Mouse (Mus musculus): Measurements from ENCODE around the gene Pnma1. TPM values are rescaled to one million over a fixed set of nuclear protein-coding genes. Genes with fewer than 3 reads are reported as not detected.

Pnma1 gene
- polyA plus RNA-seq, 1 experiment from 2014 or later, result 0.13 TPM

GRCm38 (mm10) chr12:84173309-84173915, 25.1 kb upstream of the Pnma1 start:
- peak overlapping the region; percentile 93 for H3K27ac ChIP-seq
- no peak overlapping the region for H3K4me3 ChIP-seq (ENCODE audit: inconsistent target)
- H3K79me2 ChIP-seq (ENCODE audit: inconsistent target), result peaks cover 82% of the 10 kb centered on the region
- 83% methylated on average over 11 of the region's 13 CpGs for WGBS (ENCODE audit: missing documents)
- H3K36me3 ChIP-seq (ENCODE audit: inconsistent target), result peaks cover 25% of the 10 kb centered on the region

- Histone ChIP-seq H3K27ac (peak overlapping the region; percentile 93), H3K36me3 (ENCODE audit: inconsistent target) (peaks cover 25% of the 10 kb centered on the region), H3K79me2 (ENCODE audit: inconsistent target) (peaks cover 82% of the 10 kb centered on the region), H3K4me3 (ENCODE audit: inconsistent target) (no peak overlapping the region)
- 96% methylated on average over 12 of the region's 17 CpGs for WGBS (ENCODE audit: missing documents)
These were observed 24.6 kb upstream of the Pnma1 start for GRCm38 (mm10) chr12:84172862-84173261.

GRCm38 (mm10) chr12:84172216-84172615, 23.9 kb upstream of the Pnma1 start:
- Histone ChIP-seq H3K36me3 (ENCODE audit: inconsistent target) (peaks cover 28% of the 10 kb centered on the region), H3K79me2 (ENCODE audit: inconsistent target) (peaks cover 82% of the 10 kb centered on the region), H3K27ac (peak overlapping the region; percentile 93), H3K4me3 (ENCODE audit: inconsistent target) (no peak overlapping the region)
- WGBS (ENCODE audit: missing documents), result 44% methylated on average over 3 of the region's 3 CpGs

- Histone ChIP-seq H3K36me3 (ENCODE audit: inconsistent target) (peaks cover 36% of the 10 kb centered on the region), H3K27ac (no peak overlapping the region), H3K79me2 (ENCODE audit: inconsistent target) (peaks cover 92% of the 10 kb centered on the region), H3K4me3 (ENCODE audit: inconsistent target) (no peak overlapping the region)
- WGBS (ENCODE audit: missing documents), result 86% methylated on average over 10 of the region's 10 CpGs
These were observed 22.3 kb upstream of the Pnma1 start for GRCm38 (mm10) chr12:84170610-84171009.

GRCm38 (mm10) chr12:84165631-84166373, 17.5 kb upstream of the Pnma1 start:
- Histone ChIP-seq H3K79me2 (ENCODE audit: inconsistent target) (peaks cover 100% of the 10 kb centered on the region), H3K27ac (no peak overlapping the region), H3K36me3 (ENCODE audit: inconsistent target) (peaks cover 37% of the 10 kb centered on the region; the same call in 1 of the 2 replicates), H3K4me3 (ENCODE audit: inconsistent target) (no peak overlapping the region)
- WGBS (ENCODE audit: missing documents), result 69% methylated on average over 8 of the region's 8 CpGs

- H3K79me2 ChIP-seq (ENCODE audit: inconsistent target), result peaks cover 86% of the 10 kb centered on the region
- H3K36me3 ChIP-seq (ENCODE audit: inconsistent target), result peaks cover 52% of the 10 kb centered on the region
- no peak overlapping the region for H3K27ac ChIP-seq
- no peak overlapping the region for H3K4me3 ChIP-seq (ENCODE audit: inconsistent target)
- WGBS (ENCODE audit: missing documents), result 93% methylated on average over 11 of the region's 11 CpGs
These were observed 15.4 kb upstream of the Pnma1 start for GRCm38 (mm10) chr12:84163586-84164110.

- Histone ChIP-seq H3K36me3 (ENCODE audit: inconsistent target) (peaks cover 57% of the 10 kb centered on the region), H3K27ac (no peak overlapping the region), H3K79me2 (ENCODE audit: inconsistent target) (peaks cover 81% of the 10 kb centered on the region), H3K4me3 (ENCODE audit: inconsistent target) (no peak overlapping the region)
- 60% methylated on average over 9 of the region's 9 CpGs for WGBS (ENCODE audit: missing documents)
These were observed 14.8 kb upstream of the Pnma1 start for GRCm38 (mm10) chr12:84163133-84163532.

- Histone ChIP-seq H3K4me3 (ENCODE audit: inconsistent target) (no peak overlapping the region), H3K36me3 (ENCODE audit: inconsistent target) (peaks cover 64% of the 10 kb centered on the region), H3K79me2 (ENCODE audit: inconsistent target) (peaks cover 68% of the 10 kb centered on the region), H3K27ac (no peak overlapping the region)
- WGBS (ENCODE audit: missing documents), result 87% methylated on average over 14 of the region's 14 CpGs
These were observed 13.5 kb upstream of the Pnma1 start for GRCm38 (mm10) chr12:84161616-84162433.

- 90% methylated on average over 6 of the region's 8 CpGs for WGBS (ENCODE audit: missing documents)
- Histone ChIP-seq H3K27ac (no peak overlapping the region), H3K36me3 (ENCODE audit: inconsistent target) (peaks cover 67% of the 10 kb centered on the region), H3K79me2 (ENCODE audit: inconsistent target) (peaks cover 61% of the 10 kb centered on the region), H3K4me3 (ENCODE audit: inconsistent target) (no peak overlapping the region)
These were observed 12.8 kb upstream of the Pnma1 start for GRCm38 (mm10) chr12:84161116-84161515.

- no peak overlapping the region for H3K27ac ChIP-seq
- 98% methylated on average over 8 of the region's 8 CpGs for WGBS (ENCODE audit: missing documents)
These were observed 12.2 kb upstream of the Pnma1 start for GRCm38 (mm10) chr12:84160491-84160890.

GRCm38 (mm10) chr12:84158156-84158555, 9.9 kb upstream of the Pnma1 start:
- Histone ChIP-seq H3K27ac (no peak overlapping the region), H3K36me3 (ENCODE audit: inconsistent target) (peaks cover 90% of the 10 kb centered on the region), H3K4me3 (ENCODE audit: inconsistent target) (no peak overlapping the region), H3K79me2 (ENCODE audit: inconsistent target) (peaks cover 31% of the 10 kb centered on the region)
- WGBS (ENCODE audit: missing documents), result 92% methylated on average over 14 of the region's 14 CpGs

More at GRCm38 (mm10) chr12:84160491-84160890, 12.2 kb upstream of the Pnma1 start:
- H3K36me3 ChIP-seq (ENCODE audit: inconsistent target), result peaks cover 72% of the 10 kb centered on the region
- no peak overlapping the region for H3K4me3 ChIP-seq (ENCODE audit: inconsistent target)
- peaks cover 55% of the 10 kb centered on the region for H3K79me2 ChIP-seq (ENCODE audit: inconsistent target)

- no peak overlapping the region for H3K27ac ChIP-seq
- H3K79me2 ChIP-seq (ENCODE audit: inconsistent target), result peaks cover 12% of the 10 kb centered on the region; the same call in 1 of the 2 replicates
- H3K36me3 ChIP-seq (ENCODE audit: inconsistent target), result peaks cover 98% of the 10 kb centered on the region
- WGBS (ENCODE audit: missing documents), result 96% methylated on average over 18 of the region's 18 CpGs
- no peak overlapping the region for H3K4me3 ChIP-seq (ENCODE audit: inconsistent target)
These were observed 7.9 kb upstream of the Pnma1 start for GRCm38 (mm10) chr12:84156210-84156609.

- H3K27ac ChIP-seq, result no peak overlapping the region
- H3K36me3 ChIP-seq (ENCODE audit: inconsistent target), result peaks cover 98% of the 10 kb centered on the region
- WGBS (ENCODE audit: missing documents), result 89% methylated on average over 1 of the region's 2 CpGs
- no peak overlapping the region for H3K4me3 ChIP-seq (ENCODE audit: inconsistent target)
- H3K79me2 ChIP-seq (ENCODE audit: inconsistent target), result peaks cover 7% of the 10 kb centered on the region; the same call in 1 of the 2 replicates
These were observed 7.2 kb upstream of the Pnma1 start for GRCm38 (mm10) chr12:84155523-84155871.

- WGBS (ENCODE audit: missing documents), result 91% methylated on average over 11 of the region's 11 CpGs
- H3K36me3 ChIP-seq (ENCODE audit: inconsistent target), result peaks cover 98% of the 10 kb centered on the region
- H3K4me3 ChIP-seq (ENCODE audit: inconsistent target), result no peak overlapping the region
- peaks cover 1% of the 10 kb centered on the region; the same call in 1 of the 2 replicates for H3K79me2 ChIP-seq (ENCODE audit: inconsistent target)
- no peak overlapping the region for H3K27ac ChIP-seq
These were observed 6.7 kb upstream of the Pnma1 start for GRCm38 (mm10) chr12:84154786-84155522.
